Mouse (Mus musculus) 416B (cell line): ENCODE measurements at regions not wholly inside any gene's neighbourhood (a gene's known extent, or its start where the extent isn't known, plus 50 kb on each side); places are given as distances from the start of the nearest gene placed in this dataset.

Experiments
- DNase-seq: peaks from one replicate; pipeline ENCODE4 v3.0.0; 2011; ENCODE audit warnings: low read depth

DNA sequence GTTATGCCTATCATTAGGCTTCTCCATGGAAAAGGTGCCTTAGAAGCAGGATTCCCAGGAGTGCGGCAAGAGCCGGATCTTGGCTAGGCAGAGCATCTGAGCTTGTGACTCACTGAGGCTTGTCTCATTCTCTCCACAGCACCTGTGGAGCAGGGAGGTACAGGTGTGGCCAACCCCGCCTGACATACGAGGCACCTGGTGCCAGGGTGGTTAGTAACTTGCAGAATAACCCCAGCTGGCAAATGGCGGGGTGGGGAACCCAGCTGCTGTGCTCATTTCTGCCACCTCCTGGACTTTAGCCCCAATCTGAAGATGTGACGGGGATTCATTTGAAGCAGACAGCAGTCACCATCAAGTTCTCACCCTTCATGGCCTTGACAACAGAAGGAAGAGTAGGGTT is 96.2 kb downstream of the Pdgfra start:
- DNase-seq, result no peak

DNA sequence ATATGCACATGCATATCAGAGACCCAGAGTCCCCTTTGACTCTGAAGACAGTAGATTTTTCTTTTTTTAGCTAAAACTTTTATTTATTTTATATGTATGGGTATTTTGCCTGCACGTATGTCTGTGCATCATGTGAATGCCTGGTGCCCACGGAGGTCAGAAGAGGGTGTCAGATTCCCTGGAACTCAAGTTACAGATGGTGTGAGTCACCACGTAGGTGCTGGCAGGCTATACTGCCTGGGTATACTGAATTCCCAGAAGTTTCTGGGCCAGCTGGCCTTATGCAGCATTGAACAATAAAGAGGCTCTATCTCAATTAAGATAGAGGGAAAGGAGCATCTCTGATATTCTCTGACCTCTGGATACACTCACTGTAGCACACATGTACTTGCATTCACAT is 97.6 kb downstream of the Pdgfra start:
- DNase-seq, result no peak

DNA sequence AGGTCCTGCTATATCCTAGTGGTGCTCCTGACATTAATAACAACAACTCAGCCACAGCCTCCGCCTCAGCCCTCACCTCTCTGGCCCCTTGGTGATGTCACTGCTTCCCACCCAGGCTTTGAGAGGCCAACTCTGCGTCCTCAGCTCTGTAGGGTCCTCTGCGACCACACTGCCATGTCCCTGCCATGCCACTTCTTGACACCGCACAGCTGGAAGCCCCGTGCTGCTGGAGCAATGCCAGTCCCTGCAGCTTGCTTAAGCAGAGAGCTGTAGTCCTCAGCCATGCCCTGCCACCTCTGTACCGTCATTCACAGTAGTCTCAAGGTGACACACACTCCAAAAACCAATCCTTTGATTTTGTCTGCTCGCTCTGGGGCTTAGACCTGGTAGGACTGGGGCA is 101.3 kb downstream of the Pdgfra start:
- no peak for DNase-seq

DNA sequence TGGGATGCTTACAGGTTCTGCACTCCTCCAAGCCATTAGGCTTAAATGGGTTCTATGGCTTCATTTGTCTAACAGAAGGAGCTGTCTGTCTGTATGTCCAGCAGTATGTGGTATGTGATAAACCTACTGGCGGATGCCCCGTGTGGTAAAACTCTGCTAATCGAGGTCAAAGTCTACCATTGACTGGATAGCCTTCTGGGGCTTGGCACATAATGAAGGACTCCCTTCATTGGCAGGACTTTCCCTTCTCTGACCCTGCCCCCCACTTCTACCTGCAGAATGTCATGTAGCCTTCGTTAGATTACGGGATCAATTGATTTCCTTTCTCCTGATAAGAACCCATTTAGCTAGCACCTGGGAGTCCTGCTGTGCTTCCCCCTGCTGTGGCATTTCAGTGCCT is 101.7 kb downstream of the Pdgfra start:
- DNase-seq, result no peak

DNA sequence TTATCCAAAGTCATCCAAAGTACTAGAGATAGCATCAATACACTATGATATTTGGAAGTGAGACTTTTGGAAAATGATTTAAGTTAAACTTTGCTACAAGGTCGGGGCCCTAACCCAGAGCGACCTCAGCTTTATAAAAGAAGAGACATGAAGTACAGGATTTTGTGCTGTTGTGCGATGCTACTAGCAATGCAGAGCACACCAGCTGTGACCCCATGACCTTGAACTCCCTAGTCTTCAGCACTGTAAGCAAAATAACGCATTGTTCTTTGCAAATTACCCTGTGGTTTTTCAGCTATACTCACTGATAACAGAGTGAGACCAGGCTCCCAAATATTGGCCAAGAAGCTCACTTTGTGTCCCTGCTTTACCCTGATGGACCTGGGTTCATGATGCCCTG is 104.1 kb downstream of the Pdgfra start:
- DNase-seq, result no peak

DNA sequence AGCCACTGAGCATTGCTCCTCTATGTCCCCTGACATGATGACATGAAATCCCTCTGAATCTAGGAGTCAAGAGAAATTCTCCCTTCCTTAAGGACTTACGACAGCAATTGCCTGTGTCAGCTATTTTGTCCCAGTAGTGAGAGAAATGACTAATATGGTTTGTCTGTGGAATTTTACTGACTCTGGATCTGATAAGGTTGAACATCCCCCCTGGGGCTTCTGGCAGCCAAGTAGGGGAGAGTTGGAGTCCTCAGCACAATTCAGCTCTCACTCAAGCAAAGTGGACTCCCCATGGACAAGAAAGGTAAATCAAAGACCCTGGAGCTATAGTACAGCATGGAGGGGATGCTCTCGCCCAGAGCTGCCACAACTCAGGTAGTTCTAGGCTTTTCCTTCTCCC is 105.0 kb downstream of the Pdgfra start:
- no peak for DNase-seq

DNA sequence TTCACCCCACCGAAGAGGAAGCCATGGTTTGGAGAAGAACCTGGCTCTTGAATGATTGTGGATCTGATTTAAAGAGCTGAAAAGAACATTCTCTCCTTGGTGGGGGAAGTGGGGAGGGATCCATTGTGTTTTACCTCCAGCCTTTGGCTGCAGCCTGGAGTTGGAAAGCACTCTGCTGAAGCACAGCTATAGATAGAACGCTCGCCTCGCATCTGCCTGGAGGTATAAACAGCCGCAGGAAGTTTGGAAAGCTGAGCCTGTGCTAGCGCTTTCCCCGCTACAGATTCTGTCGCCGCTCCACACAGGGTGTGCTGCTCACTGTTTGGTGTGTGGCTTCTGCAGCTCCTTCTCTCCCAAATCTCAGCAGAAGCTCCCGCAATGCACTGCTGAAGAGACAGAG is 108.2 kb downstream of the Pdgfra start:
- DNase-seq, result no peak

DNA sequence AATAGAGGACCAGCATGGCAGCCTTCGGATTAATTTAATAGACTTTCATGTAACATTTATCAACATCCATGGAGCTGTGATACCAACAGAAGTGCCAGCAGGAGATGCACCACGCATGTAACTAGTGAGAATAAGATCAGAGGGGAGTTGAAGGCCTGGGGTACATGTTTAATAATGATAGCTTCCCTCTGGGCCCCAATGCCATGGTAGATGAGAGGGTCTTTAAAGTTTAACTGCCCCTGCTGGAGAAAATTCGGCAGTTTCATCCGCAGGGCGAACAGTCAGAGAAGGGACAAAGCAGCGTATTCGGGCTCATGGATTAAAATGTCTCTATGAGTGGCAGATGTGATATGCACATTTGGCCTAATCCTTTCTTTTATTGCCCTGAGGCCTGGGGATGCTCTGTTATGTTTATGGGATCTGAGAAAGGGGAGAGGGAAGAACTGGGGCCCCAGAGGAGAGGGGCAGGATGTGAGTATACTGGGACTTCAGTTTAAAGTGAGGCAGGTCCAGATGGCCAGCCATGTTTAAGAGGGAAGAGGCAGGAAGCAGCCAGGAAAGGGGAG is 114.1 kb downstream of the Pdgfra start:
- no peak for DNase-seq

DNA sequence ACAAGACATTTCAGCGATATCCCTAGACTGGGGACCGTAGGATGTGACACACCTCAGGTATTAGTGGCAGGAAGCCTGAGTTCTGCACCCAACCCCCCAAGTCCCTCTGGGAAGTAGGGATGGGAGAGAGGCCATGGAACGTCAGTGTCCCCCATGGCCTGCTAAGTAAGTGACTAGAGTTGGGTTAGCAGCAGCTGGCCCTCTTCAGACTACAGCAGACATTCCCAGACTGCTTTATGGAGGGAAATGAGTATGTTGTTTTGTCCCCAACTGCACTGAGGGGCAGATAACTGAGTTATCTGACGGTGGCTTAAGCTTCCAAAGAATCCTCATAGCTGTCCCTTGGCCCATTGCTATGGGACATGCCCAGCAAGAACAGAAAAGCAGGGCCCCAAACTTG is 114.8 kb downstream of the Pdgfra start:
- no peak for DNase-seq

DNA sequence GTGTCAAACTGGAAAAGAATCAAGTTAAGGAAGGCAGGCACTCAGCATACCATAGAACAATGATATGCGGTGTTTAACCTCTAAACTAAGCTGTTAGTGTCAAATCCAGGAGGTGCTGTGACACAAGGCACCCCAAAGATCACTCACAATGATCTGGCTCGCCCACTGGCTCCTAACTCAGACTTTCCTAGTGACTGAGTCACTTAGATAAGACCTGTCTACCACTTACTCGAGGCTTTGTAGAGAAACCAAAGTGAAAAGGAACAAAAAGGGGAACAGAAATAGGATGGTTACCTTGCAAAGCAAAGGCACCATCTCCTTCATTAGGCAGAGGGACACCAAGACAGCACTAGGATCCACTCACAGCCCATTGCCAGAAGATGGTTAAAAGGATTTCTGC is 115.7 kb downstream of the Pdgfra start:
- no peak for DNase-seq

DNA sequence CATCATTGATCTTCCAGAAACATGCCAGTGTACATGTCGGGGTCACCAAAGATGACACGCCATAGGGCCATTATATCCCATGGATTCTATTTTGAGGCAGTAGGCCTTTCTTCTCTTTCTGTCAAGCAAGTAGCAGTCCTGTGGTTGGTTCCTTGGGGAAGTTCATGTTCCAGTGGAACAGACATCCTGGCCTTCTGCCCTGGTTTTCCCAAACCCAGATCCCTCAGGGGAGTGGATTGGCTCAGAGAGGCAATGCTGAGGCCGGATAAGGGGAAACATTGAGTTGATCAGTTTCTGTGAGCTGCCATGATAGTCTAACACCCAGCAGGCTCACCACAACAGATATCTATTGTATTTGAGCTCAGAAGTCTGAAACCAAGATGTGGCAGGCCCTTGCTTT is 125.9 kb downstream of the Pdgfra start:
- no peak for DNase-seq

DNA sequence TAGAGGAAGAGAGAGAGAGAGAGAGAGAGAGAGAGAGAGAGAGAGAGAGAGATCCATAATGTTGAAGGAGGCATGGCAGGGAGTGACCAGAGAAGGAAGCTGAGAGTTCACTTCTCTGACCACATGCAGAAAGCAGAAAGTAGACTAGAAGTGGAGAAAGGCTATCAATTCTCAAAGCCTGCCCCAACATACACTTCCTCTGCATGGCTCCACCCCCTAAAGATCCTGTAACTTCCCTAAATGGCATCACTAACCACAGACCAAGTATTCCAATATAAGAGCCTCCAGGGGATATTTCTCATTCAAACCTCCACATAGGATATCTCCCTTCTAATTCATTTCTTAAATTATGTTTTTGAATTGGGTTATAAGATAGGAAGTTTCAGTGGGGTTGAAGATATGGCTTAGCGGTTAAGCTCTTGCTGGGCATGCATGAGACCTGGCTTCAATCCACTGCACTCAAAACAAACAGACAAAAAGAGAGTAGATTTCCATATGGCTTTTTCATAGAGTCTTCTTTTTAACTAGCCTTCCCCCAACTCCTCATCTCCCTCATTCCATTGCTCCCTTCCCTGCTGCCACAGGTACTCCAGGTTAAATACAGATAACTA is 127.6 kb downstream of the Pdgfra start:
- peak; percentile 77 for DNase-seq

DNA sequence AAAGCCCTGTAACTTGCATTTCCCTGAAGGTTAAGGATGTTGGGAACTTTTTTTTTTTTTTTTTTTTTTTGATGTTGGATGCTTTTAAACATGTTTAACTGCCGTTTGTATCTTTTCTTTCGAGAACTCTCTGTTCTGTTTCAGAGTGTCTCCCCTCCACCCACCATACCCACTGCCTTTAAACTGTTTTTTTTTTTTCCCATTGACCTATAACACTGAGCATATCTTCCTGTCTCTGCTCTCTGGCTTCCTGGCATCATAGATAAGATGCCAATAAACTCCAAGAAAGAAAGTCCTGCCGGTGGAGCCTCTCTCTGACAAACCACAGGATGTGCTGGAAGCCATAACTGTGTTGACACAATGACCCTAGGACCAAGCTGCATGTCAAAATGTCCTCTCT is 128.6 kb downstream of the Pdgfra start:
- peak; percentile 87 for DNase-seq

DNA sequence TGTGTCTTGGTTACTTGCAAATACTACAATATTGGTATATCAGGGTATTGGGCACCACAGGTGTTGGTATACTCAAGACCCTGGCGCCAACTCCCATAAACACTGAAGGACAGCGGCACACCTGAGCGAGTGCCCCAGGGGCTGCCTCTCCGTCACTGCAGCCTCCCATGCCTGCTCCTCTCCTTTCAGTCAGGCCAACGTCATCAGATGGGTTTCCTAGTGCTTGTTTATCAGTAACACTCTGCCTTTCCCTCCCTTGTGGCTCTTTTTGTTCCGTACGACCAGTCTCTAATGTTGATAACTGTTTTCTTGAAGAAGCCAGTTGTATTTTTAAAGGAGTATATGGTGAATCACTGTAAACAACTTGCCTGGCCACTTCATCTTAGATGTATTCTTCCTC is 129.4 kb downstream of the Pdgfra start:
- peak; percentile 3 for DNase-seq

DNA sequence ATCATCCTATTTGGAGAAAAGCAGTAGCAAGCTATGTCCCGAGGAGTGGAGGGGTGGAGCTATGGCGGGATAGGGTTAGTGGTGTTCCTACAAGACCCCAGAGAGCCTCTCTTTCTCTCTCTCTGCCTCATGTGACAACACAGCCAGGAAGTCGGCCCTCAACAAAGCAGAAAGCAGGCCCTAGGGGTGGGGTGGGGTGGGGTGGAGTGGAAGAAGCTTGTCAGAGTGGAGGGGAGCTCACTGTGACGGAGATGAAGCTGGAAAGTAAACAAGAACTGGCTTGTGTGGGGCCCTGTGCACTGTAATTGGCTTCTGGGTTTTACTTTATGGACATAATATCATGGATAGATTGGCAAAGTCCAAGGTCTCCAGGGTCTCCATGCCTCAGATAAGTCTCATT is 130.5 kb downstream of the Pdgfra start:
- no peak for DNase-seq

DNA sequence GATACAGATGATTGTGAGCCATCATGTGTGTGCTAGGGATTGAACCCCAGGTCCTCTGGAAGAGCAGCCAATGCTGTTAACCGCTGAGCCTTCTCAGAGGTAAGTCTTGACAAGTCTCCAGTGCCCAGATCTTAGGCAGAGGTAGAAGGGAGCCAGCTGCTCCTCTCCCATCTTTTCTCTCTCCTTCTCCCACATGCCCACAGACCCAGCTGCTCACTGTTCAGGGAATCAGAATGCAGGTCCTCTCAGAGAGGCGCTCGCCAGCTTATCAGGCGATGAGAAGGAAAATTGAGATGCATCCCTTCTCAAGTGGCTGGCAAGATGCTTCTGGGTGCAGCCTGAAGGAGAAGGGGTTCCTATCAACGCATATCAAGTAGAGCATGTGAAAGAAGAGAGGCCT is 131.7 kb downstream of the Pdgfra start:
- DNase-seq, result no peak

DNA sequence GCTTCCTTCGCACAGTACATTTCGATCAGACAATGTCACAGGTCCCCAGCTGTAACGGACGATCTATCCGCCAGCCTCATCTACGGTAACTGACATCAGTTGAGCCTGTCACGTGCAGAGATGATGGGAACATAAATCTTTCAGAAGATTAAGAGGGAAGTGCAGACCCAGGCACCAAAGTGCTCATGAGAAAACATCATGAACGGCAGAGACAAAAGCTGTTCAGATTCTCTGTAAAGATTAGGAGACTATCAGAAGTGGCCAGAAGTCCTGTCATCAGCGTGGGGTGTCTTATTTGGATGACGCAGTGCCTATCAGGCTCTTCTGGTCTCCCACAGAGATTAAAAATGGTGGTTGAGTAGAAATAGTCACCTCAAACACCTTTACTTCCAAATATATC is 133.9 kb downstream of the Pdgfra start:
- no peak for DNase-seq

DNA sequence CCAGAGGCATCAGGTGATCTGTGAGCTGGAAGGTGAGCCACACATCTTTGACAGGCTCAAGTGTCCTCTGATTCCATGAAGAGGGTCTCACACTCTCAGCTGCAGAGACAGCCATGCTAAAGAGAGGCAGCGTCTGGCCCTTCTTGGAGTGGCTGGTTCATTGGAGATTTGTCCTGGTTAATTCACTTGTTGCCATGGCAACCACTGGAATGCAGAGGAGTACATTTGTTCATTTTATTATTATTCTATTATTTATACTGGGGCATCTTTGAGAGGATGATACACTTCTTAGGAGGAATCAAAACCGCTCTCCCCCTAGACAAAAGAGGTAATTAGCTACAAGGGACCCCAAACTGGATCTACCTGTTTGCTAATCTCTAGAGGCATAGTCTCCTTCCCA is 143.6 kb downstream of the Pdgfra start:
- no peak for DNase-seq

DNA sequence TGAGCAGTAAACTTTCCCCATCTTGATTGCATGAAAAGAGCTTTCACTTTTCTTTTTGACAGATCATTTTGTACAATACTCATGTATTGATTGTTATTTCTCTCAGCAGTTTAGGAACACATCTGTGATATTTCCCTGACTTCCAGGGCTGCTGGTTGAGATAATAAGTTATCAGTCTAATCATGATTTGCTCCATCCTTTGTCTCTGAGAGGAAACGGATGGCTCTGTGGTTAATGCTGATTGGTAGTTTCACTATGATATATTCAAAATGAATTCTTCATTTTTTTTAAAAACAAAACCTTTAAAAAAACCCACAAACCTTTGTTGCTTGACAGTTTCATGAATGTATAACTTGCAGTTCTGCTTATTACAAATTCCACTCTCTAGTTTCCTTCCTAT is 160.8 kb downstream of the Pdgfra start:
- peak; percentile 4 for DNase-seq

DNA sequence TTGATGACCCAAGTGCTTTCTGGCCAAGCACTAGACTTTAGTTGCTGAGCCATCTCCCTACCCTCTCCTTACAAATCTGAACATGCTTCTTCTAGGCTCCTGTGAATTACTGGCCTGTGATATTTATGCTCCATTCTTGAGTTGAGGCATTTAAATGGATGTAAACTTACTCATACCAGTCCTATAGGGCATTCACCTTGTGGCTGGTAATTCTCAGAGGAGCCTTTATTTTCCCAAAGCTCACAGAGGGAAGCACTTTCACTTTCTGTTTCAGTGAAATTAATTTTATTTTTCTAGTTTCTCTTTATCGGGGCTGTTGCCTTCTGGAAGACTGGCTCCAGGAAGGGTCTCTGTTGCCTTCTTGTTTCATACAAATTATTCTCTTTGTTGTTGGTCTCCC is 163.9 kb downstream of the Pdgfra start:
- peak; percentile 30 for DNase-seq

DNA sequence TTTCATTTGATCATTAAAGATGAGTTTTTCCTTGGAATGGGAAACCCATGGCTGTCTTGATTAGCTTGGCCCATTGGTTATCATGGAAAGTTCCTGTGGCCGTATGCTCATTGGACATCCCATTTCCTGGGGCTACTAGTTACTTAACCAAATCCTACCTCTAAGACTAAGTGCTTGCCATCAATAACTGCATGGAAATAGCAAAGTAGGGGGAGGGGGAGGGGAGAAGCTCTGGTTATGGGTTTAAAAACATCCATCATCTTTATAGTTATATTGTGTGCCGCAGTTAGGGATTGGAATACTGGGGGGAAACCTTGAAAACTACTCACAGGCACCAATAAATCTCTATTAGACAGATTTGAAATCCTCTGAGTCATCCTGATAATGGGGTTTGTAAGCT is 168.4 kb downstream of the Pdgfra start:
- DNase-seq, result peak; percentile 5

DNA sequence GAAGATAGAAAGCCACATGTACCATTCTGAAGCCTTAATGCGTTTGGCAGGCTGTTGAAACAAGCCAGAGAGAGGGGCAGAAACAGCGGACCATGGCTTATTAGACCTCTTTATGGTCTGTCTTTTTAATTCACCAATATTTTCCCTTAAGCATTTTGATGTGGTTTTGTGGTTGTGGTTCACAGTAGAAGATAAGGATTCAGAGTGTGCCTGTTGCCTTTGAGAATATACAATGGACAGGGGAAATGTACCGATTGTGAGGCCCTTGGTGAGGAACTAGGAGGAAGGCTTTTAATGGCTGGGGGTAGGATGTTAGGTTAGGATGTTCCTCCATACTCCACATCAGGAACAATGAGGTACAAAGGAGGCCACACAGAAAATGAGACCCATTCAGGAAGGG is 182.0 kb downstream of the Pdgfra start:
- peak; percentile 39 for DNase-seq

DNA sequence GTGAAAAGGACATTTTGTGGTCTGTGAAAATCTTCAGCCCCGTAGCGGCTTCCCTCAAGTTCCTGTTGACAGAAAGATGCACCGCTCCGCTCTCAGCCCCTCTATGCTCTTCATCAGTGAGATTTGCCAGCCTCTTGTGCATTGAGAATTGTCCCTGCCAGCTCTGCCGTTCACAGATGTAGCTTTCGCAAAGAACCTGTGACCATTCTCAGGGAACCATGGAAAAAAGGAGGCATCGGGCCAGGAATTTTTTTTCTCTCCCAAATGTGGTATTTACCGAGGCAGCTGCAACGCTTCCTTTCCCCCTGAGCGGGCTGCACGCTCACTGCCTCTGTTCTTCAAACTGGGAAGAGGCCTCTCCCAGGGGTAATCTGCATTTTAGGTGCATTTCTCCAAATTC is 184.4 kb downstream of the Pdgfra start:
- DNase-seq, result no peak

DNA sequence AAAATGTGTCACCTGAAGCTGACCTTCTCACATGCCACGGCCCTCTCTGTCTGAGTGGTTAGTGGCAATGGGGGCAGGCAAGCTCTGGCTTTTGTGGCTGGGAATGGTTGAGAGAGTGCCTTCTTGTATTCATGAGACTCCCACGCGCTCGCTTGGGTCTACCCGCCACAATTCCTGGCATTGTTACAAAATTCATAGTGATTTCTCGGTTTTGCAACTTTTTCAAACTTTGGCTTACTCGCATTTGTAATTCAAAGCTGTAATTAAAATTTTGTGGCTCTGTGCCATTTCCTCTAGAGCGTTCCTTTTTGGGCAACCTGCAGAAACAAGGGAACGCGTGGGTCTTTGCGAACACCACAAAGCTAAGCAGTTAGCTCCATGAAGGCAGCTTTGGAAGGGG is 186.3 kb downstream of the Pdgfra start:
- DNase-seq, result no peak

DNA sequence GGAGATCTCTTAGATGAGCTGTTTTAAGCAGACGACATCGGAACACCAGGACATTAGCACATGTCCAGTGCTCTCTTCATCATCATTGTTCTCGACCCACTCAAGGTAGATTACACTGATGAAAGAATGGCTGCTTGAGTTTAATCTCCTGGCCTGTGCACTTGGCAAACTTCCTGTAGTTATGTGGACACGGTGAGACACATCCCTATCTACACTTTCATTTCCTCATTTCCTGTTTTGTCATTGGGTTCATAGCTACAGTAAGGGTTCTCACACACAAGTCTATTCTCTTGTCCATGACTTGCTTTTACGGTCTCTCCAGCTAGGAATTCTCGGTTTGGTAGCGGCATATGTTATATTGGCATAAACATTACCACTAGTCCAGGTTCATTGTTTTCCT is 190.5 kb downstream of the Pdgfra start:
- DNase-seq, result peak; percentile 40
